Comparison of ENCODE assay signal across 9 mouse cellular contexts in genomic region chr14:118235361-118235972, GRCm38 (mm10). TPM values are rescaled to one million over a fixed set of nuclear protein-coding genes. Genes with fewer than 3 reads are reported as not detected.
DNase-seq lines count a peak whose midpoint lies in the region; ATAC-seq and TF ChIP-seq lines count a peak whose summit lies in the region.
"Had no signal": no experiment of that assay in that cellular context is flagged by ENCODE, and none has a peak within 500 bp of the region (broad histone marks: within the 10 kb centered on the region; RNA-seq: fewer than 3 reads in every experiment).

No protein-coding gene starts in this region.

- 2% methylated on average over 61 of the region's 62 CpGs for WGBS in forebrain, postnatal 0 days
- WGBS in midbrain, postnatal 0 days: under 1% methylated on average over 57 of the region's 62 CpGs

- no peak overlapping the region for H3K27ac ChIP-seq in bone marrow macrophage, adult 2 months (ENCODE audit: insufficient read depth, low read depth, low read length)
- 0 out of 2 replicates have a peak overlapping the region, but pooled peaks have one; percentile 15 for H3K27ac ChIP-seq in forebrain, postnatal 0 days (ENCODE audit: low read depth, low read length)
- H3K27ac ChIP-seq in midbrain, postnatal 0 days (ENCODE audit: low read depth, low read length): peak overlapping the region; percentile 77

- H3K36me3 ChIP-seq in forebrain, postnatal 0 days (ENCODE audit: insufficient read depth): no peaks in the 10 kb centered on the region
- no peaks in the 10 kb centered on the region for H3K36me3 ChIP-seq in midbrain, postnatal 0 days (ENCODE audit: insufficient read depth, low read length)

- no peaks in the 10 kb centered on the region for H3K9me3 ChIP-seq in forebrain, postnatal 0 days (ENCODE audit: low read length)
- no peaks in the 10 kb centered on the region for H3K9me3 ChIP-seq in midbrain, postnatal 0 days (ENCODE audit: low read length)

- no peak for TF ChIP-seq CTCF in bone marrow macrophage, adult 2 months (IDR thresholded peaks at IDR 0.05; ENCODE audit: low read depth, low read length)
- TF ChIP-seq CTCF in forebrain, postnatal 0 days (IDR thresholded peaks at IDR 0.05; ENCODE audit: low read depth): no peak
- no peak for TF ChIP-seq CTCF in midbrain, postnatal 0 days (IDR thresholded peaks at IDR 0.05)

- H3K27me3 ChIP-seq in forebrain, postnatal 0 days (ENCODE audit: insufficient read depth, low read length): peaks cover 15% of the 10 kb centered on the region; the same call in 1 of the 2 replicates
- H3K27me3 ChIP-seq in midbrain, postnatal 0 days (ENCODE audit: insufficient read depth, low read length): peaks cover 47% of the 10 kb centered on the region

- peak overlapping the region; percentile 89 for H3K4me2 ChIP-seq in forebrain, postnatal 0 days (ENCODE audit: low read depth)
- peak overlapping the region; percentile 79 for H3K4me2 ChIP-seq in midbrain, postnatal 0 days (ENCODE audit: low read depth, low read length, poor library complexity, severe bottlenecking)

- H3K9ac ChIP-seq in forebrain, postnatal 0 days: peak overlapping the region; percentile 48
- peak overlapping the region; percentile 57 for H3K9ac ChIP-seq in midbrain, postnatal 0 days (replicated peaks; ENCODE audit: low read length, poor library complexity, severe bottlenecking)

- TF ChIP-seq POLR2A in bone marrow macrophage, adult 2 months (IDR thresholded peaks at IDR 0.05; ENCODE audit: borderline replicate concordance, low read depth, low read length): no peak

- peak; percentile 19 for DNase-seq in left cerebral cortex, postnatal 4 days
- DNase-seq in left cerebral cortex, adult 11 months (ENCODE audit: low spot score): no peak
- peak; percentile 33 for DNase-seq in forebrain, postnatal 0 days
- DNase-seq in kidney, postnatal 10 days: peak; percentile 45
- no peak for DNase-seq in midbrain, postnatal 0 days (ENCODE audit: low spot score)
- no peak for DNase-seq in cerebellum, postnatal 36 days
- no peak for DNase-seq in frontal cortex, postnatal 25 days (ENCODE audit: low spot score in 2 of 2)

- no peak for ATAC-seq in forebrain, postnatal 0 days
- ATAC-seq in midbrain, postnatal 0 days (ENCODE audit: low FRiP score): no peak

- intact Hi-C loops in left cerebral cortex, postnatal 4 days (cut with DNase I): loop anchor here (5.0 kb wide), 1 partner anchor 202 kb away; no protein-coding TSS in a partner anchor

- peaks cover 3% of the 10 kb centered on the region; the same call in 1 of the 2 replicates for H3K4me1 ChIP-seq in bone marrow macrophage, adult 2 months (ENCODE audit: control insufficient read depth, insufficient read depth, low read length)
- H3K4me1 ChIP-seq in forebrain, postnatal 0 days (ENCODE audit: insufficient read depth): peaks cover 9% of the 10 kb centered on the region; the same call in 1 of the 2 replicates
- H3K4me1 ChIP-seq in midbrain, postnatal 0 days (ENCODE audit: insufficient read depth, low read length): peaks cover 4% of the 10 kb centered on the region; the same call in 1 of the 2 replicates

- H3K4me3 ChIP-seq in bone marrow macrophage, adult 2 months (ENCODE audit: insufficient read depth, low read length): peak overlapping the region; percentile 20; the same call in 1 of the 2 replicates
- peak overlapping the region; percentile 48 for H3K4me3 ChIP-seq in forebrain, postnatal 0 days (ENCODE audit: low read depth, low read length)
- H3K4me3 ChIP-seq in midbrain, postnatal 0 days (ENCODE audit: low read depth, low read length): peak overlapping the region; percentile 57

RNA-seq across cellular contexts. Expression of gene Sox21, which starts 1.4 kb away (rescaled TPM):
- total RNA-seq in left cerebral cortex, postnatal 4 days (2021): 10 to 100 TPM; 10.8 to 11.7 TPM
- not detected in 2 replicates for polyA plus RNA-seq in bone marrow macrophage, adult 2 months (2012; ENCODE audit: insufficient read depth, insufficient read length, missing spikeins)
- total RNA-seq in forebrain, postnatal 0 days (2014; rRNA removed): 9.3 and 14.2 TPM in 2 replicates
- 3.3 and 4.3 TPM in 2 replicates for polyA plus RNA-seq in forebrain, postnatal 0 days (2015; fragmentation: Nextera tagmentation; extraction: Ambion mirVana)
- total RNA-seq in midbrain, postnatal 0 days (2014; rRNA removed): 27.8 and 37.9 TPM in 2 replicates
- 6.4 and 7.4 TPM in 2 replicates for polyA plus RNA-seq in midbrain, postnatal 0 days (2015; fragmentation: Nextera tagmentation; extraction: Ambion mirVana)
- total RNA-seq: adrenal gland, adult 18-20 months had no signal

RNA-seq across cellular contexts. Expression of gene Gm9376, which starts 31.3 kb away (rescaled TPM):
- not detected for total RNA-seq in left cerebral cortex, postnatal 4 days (2021)
- polyA plus RNA-seq in bone marrow macrophage, adult 2 months (2012; ENCODE audit: insufficient read depth, insufficient read length, missing spikeins): not detected in 2 replicates
- not detected in 2 replicates for total RNA-seq in forebrain, postnatal 0 days (2014; rRNA removed)
- polyA plus RNA-seq in forebrain, postnatal 0 days (2015; fragmentation: Nextera tagmentation; extraction: Ambion mirVana): not detected in 2 replicates
- not detected in 2 replicates for total RNA-seq in midbrain, postnatal 0 days (2014; rRNA removed)
- polyA plus RNA-seq in midbrain, postnatal 0 days (2015; fragmentation: Nextera tagmentation; extraction: Ambion mirVana): not detected in 2 replicates
- total RNA-seq: adrenal gland, adult 18-20 months had no signal

Comparison
In these comparisons a context has a peak if more than half of its experiments do, and no peak if none do; other contexts are left out.
1. DNase-seq: peak in left cerebral cortex, postnatal 4 days (single experiment), forebrain, postnatal 0 days (single experiment) and kidney, postnatal 10 days (single experiment); none in left cerebral cortex, adult 11 months (single experiment), midbrain, postnatal 0 days (single experiment), cerebellum, postnatal 36 days (0 of 2) and frontal cortex, postnatal 25 days (0 of 2).
2. Peak in every context shown above with its lines, with median percentiles within 50 percentile points of each other: H3K4me3 ChIP-seq.